Mouse (Mus musculus) heart, embryonic 11.5 days (tissue): ENCODE measurements around the gene Ptx4. TPM values are rescaled to one million over a fixed set of nuclear protein-coding genes. Genes with fewer than 3 reads are reported as not detected.
"Not testable (repeated sequence)": the region's sequence is repeated elsewhere in the genome, so short reads cannot be mapped to it uniquely, and the experiment has no call there.

Experiments used
- ATAC-seq: fragments of 200-750 bp; cut with Nextera tagmentation; replicated peaks from 2 replicates; pipeline ENCODE4 v1.8.0; 2017; ENCODE audit warnings: moderate library complexity; ENCODE audit not compliant: insufficient number of reproducible peaks, low FRiP score, low TSS enrichment
- H3K27ac ChIP-seq: fragments of 300-500 bp; sonication (generic); 2 replicates; pipeline ENCODE4 v1.5.1; 2014; ENCODE audit warnings: mild to moderate bottlenecking, low read depth, low read length
- H3K27me3 ChIP-seq: fragments of 300-500 bp; sonication (generic); 2 replicates; pipeline ENCODE4 v1.6.1; 2014; ENCODE audit warnings: mild to moderate bottlenecking, low read length, mixed read lengths; ENCODE audit not compliant: control insufficient read depth, insufficient read depth
- H3K36me3 ChIP-seq: fragments of 300-500 bp; sonication (generic); 2 replicates; pipeline ENCODE4 v1.6.1; 2014; ENCODE audit warnings: mild to moderate bottlenecking, low read length, moderate library complexity, mixed read lengths; ENCODE audit not compliant: control insufficient read depth, insufficient read depth
- H3K4me1 ChIP-seq: fragments of 300-500 bp; sonication (generic); 2 replicates; pipeline ENCODE4 v1.6.1; 2014; ENCODE audit warnings: low read length; ENCODE audit not compliant: control insufficient read depth, insufficient read depth
- H3K4me2 ChIP-seq: fragments of 300-500 bp; sonication (generic); 2 replicates; pipeline ENCODE4 v1.6.1; 2014; ENCODE audit warnings: mild to moderate bottlenecking, moderate library complexity
- H3K4me3 ChIP-seq: fragments of 300-500 bp; sonication (generic); 2 replicates; pipeline ENCODE4 v1.5.1; 2014; ENCODE audit warnings: low read depth, low read length
- H3K9ac ChIP-seq: fragments of 300-500 bp; sonication (generic); 2 replicates; pipeline ENCODE4 v1.6.1; 2014; ENCODE audit warnings: mild to moderate bottlenecking, low read depth, low read length, moderate library complexity
- H3K9me3 ChIP-seq: fragments of 300-500 bp; sonication (generic); replicated peaks from 2 replicates; pipeline ENCODE4 v1.6.1; 2016; ENCODE audit warnings: low read length; ENCODE audit not compliant: control insufficient read depth
- WGBS: fragments of 180-500 bp; shearing (Covaris S2); extraction: QIAGEN DNeasy Blood & Tissue Kit; methylation state at CpG from one replicate; pipeline ENCODE4 v1.1.7; 2014; ENCODE audit not compliant: insufficient replicate concordance; 5-methylcytosine and 5-hydroxymethylcytosine counted together
- polyA plus RNA-seq: library from polyadenylated mRNA; unstranded; fragments of >200 nt; fragmentation: Nextera tagmentation; extraction: Ambion mirVana; gene quantifications from 2 replicates; pipeline ENCODE4 v1.2.1, GENCODE M21; 2014

The Ptx4 gene
- polyA plus RNA-seq, 1 experiment from 2014 or later: 0.10 TPM

DNA sequence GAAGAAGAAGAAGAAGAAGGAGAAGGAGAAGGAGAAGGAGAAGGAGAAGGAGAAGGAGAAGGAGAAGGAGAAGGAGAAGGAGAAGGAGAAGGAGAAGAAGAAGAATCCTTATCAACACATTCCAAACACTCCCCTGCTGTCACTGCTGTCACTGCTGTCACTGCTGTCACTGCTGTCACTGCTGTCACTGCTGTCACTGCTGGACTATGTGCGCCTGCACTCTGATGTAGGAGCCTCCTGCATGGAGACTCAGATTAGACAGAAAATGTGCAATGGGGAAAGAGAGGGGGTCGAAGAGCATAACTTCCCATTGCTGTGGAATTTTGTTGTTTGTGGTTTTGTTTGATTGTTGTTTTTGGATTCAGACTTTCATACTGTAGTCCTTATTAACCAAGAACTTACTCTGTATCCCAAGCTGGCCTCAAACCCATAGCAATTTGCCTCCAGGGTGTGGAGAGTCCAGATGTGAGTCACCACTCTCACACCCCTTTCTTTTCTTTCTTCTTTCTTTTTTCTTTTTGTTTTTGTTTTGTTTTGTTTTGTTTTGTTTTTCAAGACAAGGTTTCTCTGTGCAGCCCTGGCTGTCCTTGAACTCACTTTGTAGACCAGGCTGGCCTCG is 5.0 kb downstream of the Ptx4 start:
- H3K27ac ChIP-seq: peak overlapping the region; percentile 35; the same call in 1 of the 2 replicates
- WGBS: 52% methylated on average over 3 of the region's 3 CpGs

DNA sequence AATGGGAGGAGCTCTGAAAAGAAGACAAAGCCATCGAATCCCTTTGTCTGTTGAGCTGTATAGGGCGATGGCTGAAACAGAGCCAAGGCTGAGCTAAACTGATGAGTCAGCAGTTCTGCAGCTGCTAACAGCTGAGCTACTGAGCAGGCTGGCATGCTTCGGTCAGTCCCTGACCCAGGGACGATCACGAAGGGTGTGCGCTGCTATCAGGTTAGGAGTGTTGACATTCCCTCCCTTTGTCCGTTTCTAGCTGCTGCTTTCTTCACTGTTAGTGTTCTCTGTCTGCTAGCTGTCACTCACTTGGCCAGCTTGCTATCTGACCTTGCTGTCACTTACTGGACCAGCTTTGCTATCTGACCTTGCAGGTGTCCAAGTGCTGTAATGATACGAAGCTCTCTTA is 6.5 kb downstream of the Ptx4 start:
- Histone ChIP-seq H3K9ac (no peak overlapping the region), H3K9me3 (no peaks in the 10 kb centered on the region), H3K27ac (peak overlapping the region; percentile 24), H3K27me3 (no peaks in the 10 kb centered on the region), H3K4me3 (no peak overlapping the region), H3K36me3 (no peaks in the 10 kb centered on the region), H3K4me1 (no peaks in the 10 kb centered on the region), H3K4me2 (no peak overlapping the region; the same call in 1 of the 2 replicates)
- peak; percentile 83 for ATAC-seq
- 18% methylated on average over 8 of the region's 8 CpGs for WGBS

More for the DNA sequence above, 5.0 kb downstream of the Ptx4 start:
- not testable (repeated sequence) for H3K4me1 ChIP-seq, H3K36me3 ChIP-seq, H3K4me2 ChIP-seq, H3K9ac ChIP-seq, ATAC-seq, H3K27me3 ChIP-seq, H3K9me3 ChIP-seq, H3K4me3 ChIP-seq

DNA sequence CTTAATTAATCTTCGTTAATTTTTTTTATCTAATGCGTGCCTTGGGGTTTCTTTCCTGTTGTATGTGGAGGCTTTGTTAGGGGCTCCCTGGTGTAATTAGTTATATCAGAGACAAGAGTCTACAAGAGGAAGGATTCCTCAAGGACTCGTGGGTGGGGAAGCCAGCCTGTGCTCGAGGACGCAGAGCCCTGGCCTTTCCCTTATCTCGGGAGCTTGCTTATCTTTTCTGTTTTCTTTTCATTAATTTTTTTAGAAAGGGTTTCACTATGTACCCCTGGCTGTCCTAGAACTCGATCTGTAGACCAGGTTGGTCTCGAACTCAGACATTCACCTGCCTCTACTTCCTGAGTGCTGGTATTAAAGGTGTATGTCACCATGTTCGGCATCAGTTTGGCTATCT is 7.1 kb downstream of the Ptx4 start:
- H3K4me2 ChIP-seq: no peak overlapping the region
- no peak overlapping the region for H3K9ac ChIP-seq
- WGBS: 45% methylated on average over 9 of the region's 9 CpGs
- H3K27me3 ChIP-seq: no peaks in the 10 kb centered on the region
- no peaks in the 10 kb centered on the region for H3K9me3 ChIP-seq
- H3K4me3 ChIP-seq: no peak overlapping the region
- H3K36me3 ChIP-seq: no peaks in the 10 kb centered on the region
- ATAC-seq: no peak
- H3K4me1 ChIP-seq: no peaks in the 10 kb centered on the region
- peak overlapping the region; percentile 24 for H3K27ac ChIP-seq

DNA sequence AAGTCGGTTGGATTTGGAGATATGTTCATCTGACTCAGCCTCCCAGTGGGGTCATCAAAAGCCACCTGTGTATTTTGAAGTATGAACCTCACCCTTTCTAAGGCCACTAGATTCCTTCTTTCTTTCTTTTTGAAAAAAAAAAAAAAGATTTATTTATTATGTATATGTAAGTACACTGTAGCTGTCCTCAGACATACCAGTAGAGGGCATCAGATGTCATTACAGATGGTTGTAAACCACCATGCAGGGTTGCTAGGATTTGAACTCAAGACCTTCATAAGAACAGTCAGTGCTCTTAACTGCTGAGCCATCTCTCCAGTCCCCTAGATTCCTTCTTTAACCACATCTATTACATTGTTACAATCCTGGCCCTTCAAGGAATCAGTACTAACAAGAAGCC is 9.5 kb downstream of the Ptx4 start:
- WGBS: 83% methylated on average over 1 of the region's 1 CpGs
- H3K27ac ChIP-seq: no peak overlapping the region

DNA sequence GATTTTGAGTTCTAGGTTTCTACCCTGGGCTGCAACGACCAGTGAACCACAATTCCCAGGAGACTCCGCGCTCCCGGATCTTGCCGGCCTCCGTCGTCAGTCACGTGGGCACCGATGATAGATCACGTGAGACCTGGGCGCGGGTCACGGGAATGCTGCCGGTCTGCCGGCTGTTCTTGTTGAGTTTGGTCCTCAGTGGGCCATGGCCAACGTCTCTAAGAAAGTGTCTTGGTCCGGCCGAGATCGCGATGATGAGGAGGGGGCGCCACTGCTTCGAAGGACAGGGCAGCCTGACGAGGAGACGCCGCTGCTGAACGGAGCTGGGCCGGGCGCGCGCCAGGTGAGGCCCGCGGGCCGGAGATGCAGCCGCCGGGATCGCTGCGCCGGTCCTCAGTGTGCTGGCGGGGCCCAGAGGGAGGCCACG is 12.7 kb downstream of the Ptx4 start, which contains the start of gene Clcn7:
Gene Clcn7, plus strand, starts transcription at position 117 of the 424 bp plus-strand sequence.
- no peaks in the 10 kb centered on the region for H3K9me3 ChIP-seq
- no peaks in the 10 kb centered on the region for H3K36me3 ChIP-seq
- H3K27ac ChIP-seq: peak within 1 kb of the TSS; percentile 46; the same call in 1 of the 2 replicates
- under 1% methylated on average over 40 of the region's 40 CpGs for WGBS
- no peaks in the 10 kb centered on the region for H3K27me3 ChIP-seq
- H3K4me2 ChIP-seq: peak within 1 kb of the TSS; percentile 77
- peak within 1 kb of the TSS; percentile 83 for H3K9ac ChIP-seq
- ATAC-seq: peak; percentile 93
- H3K4me3 ChIP-seq: peak within 1 kb of the TSS; percentile 85
- peaks cover 8% of the 10 kb centered on the region for H3K4me1 ChIP-seq

More for the DNA sequence above, 9.5 kb downstream of the Ptx4 start:
- no peak overlapping the region for H3K4me3 ChIP-seq
- no peaks in the 10 kb centered on the region for H3K36me3 ChIP-seq
- peaks cover 8% of the 10 kb centered on the region for H3K4me1 ChIP-seq
- no peaks in the 10 kb centered on the region for H3K27me3 ChIP-seq
- H3K9me3 ChIP-seq: no peaks in the 10 kb centered on the region
- no peak overlapping the region for H3K9ac ChIP-seq
- no peak overlapping the region for H3K4me2 ChIP-seq
- ATAC-seq: no peak

DNA sequence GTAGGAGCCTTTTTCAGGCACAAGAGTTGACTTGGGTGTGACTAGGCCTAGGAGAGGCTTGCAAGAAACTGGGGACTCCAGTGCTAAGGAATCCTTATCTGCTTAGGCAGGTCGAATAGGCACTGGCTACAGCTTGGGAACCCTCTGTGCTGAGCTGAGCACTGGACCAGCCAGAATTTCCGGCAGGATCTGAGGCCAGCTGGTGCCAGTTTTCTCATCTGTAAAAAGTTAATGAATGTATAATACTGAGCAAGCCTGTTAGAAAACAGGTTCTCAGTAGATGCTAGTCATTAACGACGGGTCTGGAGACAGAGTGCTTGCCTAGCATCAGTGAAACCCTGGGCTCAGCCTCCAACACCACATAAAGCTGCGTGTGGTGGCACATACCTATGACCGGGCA is 15.1 kb downstream of the Ptx4 start:
- 82% methylated on average over 6 of the region's 6 CpGs for WGBS
- ATAC-seq: no peak
- Histone ChIP-seq H3K36me3 (no peaks in the 10 kb centered on the region), H3K27me3 (no peaks in the 10 kb centered on the region), H3K27ac (no peak overlapping the region), H3K9ac (no peak overlapping the region), H3K4me3 (no peak overlapping the region), H3K4me2 (no peak overlapping the region), H3K4me1 (peaks cover 8% of the 10 kb centered on the region), H3K9me3 (no peaks in the 10 kb centered on the region)

DNA sequence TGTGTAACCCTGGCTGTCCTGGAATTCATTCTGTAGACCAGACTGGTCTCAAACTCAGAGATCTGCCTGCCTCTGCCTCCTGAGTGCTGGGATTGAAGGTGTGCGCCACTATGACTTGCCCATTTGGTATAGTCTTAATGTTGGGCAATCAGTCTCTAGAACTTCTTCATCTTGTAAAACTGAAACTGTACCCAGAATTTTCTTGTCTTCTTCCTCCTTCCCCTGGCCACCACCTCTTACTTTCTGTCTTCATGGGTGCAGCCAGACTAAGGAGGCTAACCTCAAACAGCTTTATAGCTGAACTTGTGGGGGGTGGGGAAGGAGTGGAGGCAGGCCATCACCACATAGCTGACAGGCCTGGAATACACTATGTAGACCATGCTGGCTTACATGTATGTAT is 18.2 kb downstream of the Ptx4 start:
- no peaks in the 10 kb centered on the region for H3K36me3 ChIP-seq
- no peaks in the 10 kb centered on the region for H3K27me3 ChIP-seq
- no peak overlapping the region for H3K4me3 ChIP-seq
- H3K9ac ChIP-seq: no peak overlapping the region
- H3K4me2 ChIP-seq: no peak overlapping the region
- WGBS: 91% methylated on average over 1 of the region's 1 CpGs
- ATAC-seq: no peak
- peaks cover 7% of the 10 kb centered on the region for H3K4me1 ChIP-seq
- no peaks in the 10 kb centered on the region for H3K9me3 ChIP-seq
- H3K27ac ChIP-seq: no peak overlapping the region

DNA sequence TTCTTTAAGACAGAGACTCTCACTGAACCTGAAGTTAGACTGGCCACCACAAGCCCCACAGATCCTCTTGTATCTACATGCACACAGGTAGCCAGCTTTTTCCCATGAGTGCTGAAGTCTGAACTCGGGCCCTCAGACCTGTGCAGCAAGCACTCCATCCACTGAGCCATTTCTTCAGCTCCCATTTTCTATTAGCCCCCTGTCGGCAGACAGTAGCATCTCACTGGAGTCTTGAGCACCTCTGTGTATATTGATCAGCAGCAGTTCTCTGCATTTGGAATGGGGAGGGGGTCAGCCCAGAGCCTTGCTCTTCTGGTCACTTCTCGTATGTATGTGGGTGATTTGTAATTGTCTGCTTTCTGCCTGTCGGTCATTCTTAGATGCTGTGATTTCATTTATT is 19.4 kb downstream of the Ptx4 start:
- no peak for ATAC-seq
- Histone ChIP-seq H3K4me1 (peaks cover 4% of the 10 kb centered on the region; the same call in 1 of the 2 replicates), H3K27me3 (no peaks in the 10 kb centered on the region), H3K4me2 (no peak overlapping the region), H3K9ac (no peak overlapping the region), H3K9me3 (no peaks in the 10 kb centered on the region), H3K4me3 (no peak overlapping the region), H3K27ac (no peak overlapping the region), H3K36me3 (peaks cover 3% of the 10 kb centered on the region; the same call in 1 of the 2 replicates)
- 67% methylated on average over 4 of the region's 4 CpGs for WGBS

DNA sequence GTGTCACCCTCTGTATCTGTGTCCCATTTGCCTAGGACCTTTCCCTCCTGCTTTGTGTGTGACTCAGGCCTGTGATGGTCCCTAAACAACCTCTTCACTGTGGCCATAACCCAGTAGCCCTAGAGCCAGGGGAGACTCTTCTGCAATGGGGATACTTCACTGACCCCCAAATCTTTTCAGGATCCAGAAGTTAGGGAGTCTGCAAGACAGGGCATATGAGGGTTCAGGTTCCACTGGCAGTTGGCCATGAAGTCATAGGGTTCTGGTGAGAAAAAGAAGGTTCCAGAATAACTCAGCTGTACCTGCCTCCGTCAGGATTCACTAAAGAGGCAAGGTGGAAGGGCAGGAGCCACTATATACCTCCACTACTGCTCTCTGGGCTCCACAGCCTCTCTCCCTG is 41.6 kb downstream of the Ptx4 start, which contains the start of gene Ccdc154:
Gene Ccdc154, plus strand, starts transcription at position 301 of the 400 bp plus-strand sequence.
- Histone ChIP-seq H3K4me1 (no peaks in the 10 kb centered on the region), H3K4me3 (no peak within 1 kb of the TSS), H3K9me3 (no peaks in the 10 kb centered on the region), H3K4me2 (no peak within 1 kb of the TSS), H3K36me3 (peaks cover 11% of the 10 kb centered on the region; the same call in 1 of the 2 replicates), H3K27me3 (no peaks in the 10 kb centered on the region), H3K9ac (no peak within 1 kb of the TSS), H3K27ac (no peak within 1 kb of the TSS)
- WGBS: 88% methylated on average over 1 of the region's 1 CpGs
- ATAC-seq: no peak
